Mouse (Mus musculus): ENCODE results near the gene Tbck. TPM values are rescaled to one million over a fixed set of nuclear protein-coding genes. Genes with fewer than 3 reads are reported as not detected.

Gene Tbck
- polyA plus RNA-seq, 1 experiment from 2014 or later: 14.7 TPM

GRCm38 (mm10) chr3:132866984-132867383 lies 183.0 kb downstream of the Tbck start:
- no peak for DNase-seq (ENCODE audit: low spot score)

GRCm38 (mm10) chr3:132868838-132869237 lies 184.9 kb downstream of the Tbck start:
- DNase-seq (ENCODE audit: low spot score): no peak

- DNase-seq (ENCODE audit: low spot score): no peak
Observed at GRCm38 (mm10) chr3:132870079-132870478, 186.1 kb downstream of the Tbck start.

- no peak for DNase-seq (ENCODE audit: low spot score)
Observed at GRCm38 (mm10) chr3:132871318-132871904, 187.5 kb downstream of the Tbck start.

- DNase-seq (ENCODE audit: low spot score): no peak
Observed at GRCm38 (mm10) chr3:132873251-132873650, 189.3 kb downstream of the Tbck start.

GRCm38 (mm10) chr3:132876011-132876708 lies 192.2 kb downstream of the Tbck start:
- no peak for DNase-seq (ENCODE audit: low spot score)

- no peak for DNase-seq (ENCODE audit: low spot score)
Observed at GRCm38 (mm10) chr3:132876933-132877676, 193.2 kb downstream of the Tbck start.

GRCm38 (mm10) chr3:132880361-132880760 lies 196.4 kb downstream of the Tbck start:
- DNase-seq (ENCODE audit: low spot score): no peak

- DNase-seq (ENCODE audit: low spot score): no peak
Observed at GRCm38 (mm10) chr3:132880826-132881225, 196.9 kb downstream of the Tbck start.

GRCm38 (mm10) chr3:132883256-132883655 lies 199.3 kb downstream of the Tbck start:
- no peak for DNase-seq (ENCODE audit: low spot score)

- no peak for DNase-seq (ENCODE audit: low spot score)
Observed at GRCm38 (mm10) chr3:132884459-132884858, 200.5 kb downstream of the Tbck start.

GRCm38 (mm10) chr3:132886419-132887050 lies 202.6 kb downstream of the Tbck start:
- DNase-seq (ENCODE audit: low spot score): no peak

- DNase-seq (ENCODE audit: low spot score): no peak
Observed at GRCm38 (mm10) chr3:132887074-132887848, 203.3 kb downstream of the Tbck start.

Other genes starting within 250 kb of the Tbck start
- 0.13 TPM in 1 of 2 replicates, not detected in the other for gene Gimd1, start 54.3 kb upstream of the Tbck start, polyA plus RNA-seq (2015; fragmentation: Nextera tagmentation; extraction: Ambion mirVana)
- 74.2 and 80.1 TPM in 2 replicates for gene Aimp1, start 226 bp downstream of the Tbck start, polyA plus RNA-seq (2015; fragmentation: Nextera tagmentation; extraction: Ambion mirVana)

Measured in thymus, postnatal 0 days (tissue).